Mouse (Mus musculus) monocyte, adult 5-6 weeks (primary cell): ENCODE measurements around the gene Rnh1. TPM values are rescaled to one million over a fixed set of nuclear protein-coding genes. Genes with fewer than 3 reads are reported as not detected.
A peak's percentile ranks its signal among the peaks of the same experiment; 100 is the strongest.

Source experiments
- ATAC-seq: fragments of 153-309, 156-312 bp; replicated peaks from 2 replicates; pipeline ENCODE4 v1.8.0; 2017; ENCODE audit warnings: mild to moderate bottlenecking; ENCODE audit not compliant: low TSS enrichment, insufficient number of reproducible peaks, severe bottlenecking, poor library complexity, low FRiP score
- total RNA-seq: library from RNA; stranded (forward); fragments of 200-1000, 200-491, 200-594 nt; gene quantifications from 3 replicates; pipeline ENCODE4 v1.2.3, GENCODE M21; 2017

Rnh1 gene
- total RNA-seq, 1 experiment from 2014 or later = 101 TPM

DNA sequence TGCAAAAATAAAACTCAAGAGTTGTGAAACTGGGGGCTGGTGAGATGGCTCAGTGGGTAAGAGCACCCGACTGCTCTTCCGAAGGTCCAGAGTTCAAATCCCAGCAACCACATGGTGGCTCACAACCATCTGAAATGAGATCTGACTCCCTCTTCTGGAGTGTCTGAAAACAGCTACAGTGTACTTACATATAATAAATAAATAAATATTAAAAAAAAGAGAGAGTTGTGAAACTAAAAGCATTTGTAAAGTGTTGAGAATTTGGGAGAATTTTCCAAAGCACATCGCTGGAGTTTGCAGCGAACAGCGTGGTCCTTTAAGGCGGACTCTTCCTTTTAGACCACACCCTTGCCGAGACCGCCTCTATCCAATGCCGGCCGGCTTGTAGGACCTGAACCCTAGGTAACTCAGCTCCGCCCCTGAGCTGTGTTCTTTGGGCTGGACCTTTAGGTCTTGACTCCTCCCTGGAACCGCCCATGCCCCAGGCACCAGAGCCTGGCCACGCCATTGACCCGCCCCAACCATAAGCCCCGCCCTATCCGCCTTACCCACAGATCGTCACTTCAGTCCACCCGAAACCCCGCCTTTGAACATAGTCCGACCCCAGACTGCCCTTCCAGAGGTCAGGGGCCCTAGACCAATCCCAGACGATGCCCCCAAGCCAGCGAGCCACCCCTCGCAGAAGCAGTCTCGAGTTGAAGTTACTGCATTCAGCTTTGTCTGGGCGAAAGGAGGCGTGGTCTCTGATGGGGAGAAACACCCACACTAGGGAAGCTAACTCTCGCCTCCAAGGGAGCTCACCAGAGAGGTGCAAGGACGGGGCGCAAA lies 49.8 kb downstream of the Rnh1 start:
- ATAC-seq = peak; percentile 100

DNA sequence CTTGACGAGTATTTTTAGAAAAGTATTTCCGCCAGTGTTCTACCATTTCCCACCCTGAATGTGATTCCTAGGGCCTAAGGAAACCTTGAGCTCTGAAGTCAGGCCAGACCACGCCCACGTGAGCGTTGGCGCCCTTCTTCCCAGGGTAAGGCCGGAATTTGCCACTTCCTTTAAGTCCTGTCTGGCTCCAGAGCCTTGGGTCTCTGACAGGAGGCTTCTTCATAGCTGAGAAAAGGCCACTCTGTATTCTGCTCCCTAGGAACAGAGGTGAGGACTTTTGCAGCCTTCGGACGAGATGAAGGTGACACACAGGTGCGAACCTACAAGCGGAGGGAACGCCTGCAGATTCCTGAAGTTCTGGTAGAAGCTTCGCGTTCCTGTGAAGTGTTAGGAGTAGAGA lies 50.4 kb downstream of the Rnh1 start, which contains the start of gene Ptdss2:
TSS of gene Ptdss2 (plus strand) at position 138 of the 400 bp plus-strand sequence.
- no peak for ATAC-seq

DNA sequence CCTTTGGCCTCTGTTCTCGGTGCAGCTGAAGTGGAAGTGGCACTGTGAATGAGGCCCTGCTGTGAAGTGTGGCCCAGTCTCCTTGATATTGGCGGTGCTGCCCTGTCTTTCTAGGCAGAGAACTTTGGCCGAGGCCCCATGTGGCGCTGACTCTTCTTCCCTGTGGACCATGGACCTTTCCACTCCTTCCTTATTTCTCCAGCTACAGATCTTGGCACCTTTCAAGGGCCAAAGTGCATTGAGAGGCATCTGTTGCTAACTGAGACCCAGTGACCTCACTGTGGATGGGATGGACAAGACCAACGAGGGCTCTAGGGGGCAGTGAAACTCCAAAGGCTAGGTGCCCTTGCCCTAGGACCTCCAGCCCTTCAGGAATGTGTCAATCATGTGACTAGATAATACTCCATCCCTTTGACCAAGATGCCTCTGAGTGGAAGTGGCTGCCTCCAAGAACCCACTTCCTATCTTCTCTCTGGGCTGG lies 51.6 kb downstream of the Rnh1 start:
- no peak for ATAC-seq

DNA sequence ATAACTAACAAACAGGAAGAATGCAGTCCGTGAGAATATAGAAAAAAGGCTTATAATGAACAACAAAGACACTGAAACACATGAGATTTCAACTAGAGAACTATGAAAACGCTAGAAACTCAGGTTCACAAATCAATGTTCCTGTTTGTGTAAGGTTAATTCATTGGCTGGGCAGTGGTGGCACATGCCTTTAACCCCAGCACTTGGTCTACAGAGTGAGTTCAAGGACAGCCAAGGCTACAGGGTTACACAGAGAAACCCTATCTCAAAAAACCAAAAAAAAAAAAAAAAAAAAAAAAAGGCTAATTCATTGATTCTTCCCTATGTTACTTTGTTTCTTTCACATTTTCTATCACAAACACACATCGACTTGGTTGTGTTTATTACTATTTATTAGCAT lies 52.1 kb downstream of the Rnh1 start:
- no peak for ATAC-seq

DNA sequence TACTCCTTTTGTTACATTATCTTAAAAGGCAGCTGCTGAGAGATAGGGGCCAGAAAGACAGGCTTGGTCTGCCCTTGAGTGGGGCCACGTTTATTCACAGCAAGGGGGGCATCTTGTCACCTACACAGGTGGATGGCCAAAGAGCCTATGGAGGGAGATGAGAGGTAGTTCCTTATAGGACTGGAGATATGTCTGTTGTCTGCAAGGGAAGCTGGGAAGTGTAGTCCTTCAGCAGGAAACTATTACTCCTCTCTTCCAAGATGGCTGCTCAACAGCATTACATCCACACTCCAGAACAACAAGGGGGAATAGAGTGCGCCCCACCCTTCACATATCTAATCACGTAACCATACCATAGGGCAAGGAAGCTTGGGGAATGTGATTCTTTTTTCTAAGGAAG lies 53.2 kb downstream of the Rnh1 start:
- ATAC-seq = no peak

DNA sequence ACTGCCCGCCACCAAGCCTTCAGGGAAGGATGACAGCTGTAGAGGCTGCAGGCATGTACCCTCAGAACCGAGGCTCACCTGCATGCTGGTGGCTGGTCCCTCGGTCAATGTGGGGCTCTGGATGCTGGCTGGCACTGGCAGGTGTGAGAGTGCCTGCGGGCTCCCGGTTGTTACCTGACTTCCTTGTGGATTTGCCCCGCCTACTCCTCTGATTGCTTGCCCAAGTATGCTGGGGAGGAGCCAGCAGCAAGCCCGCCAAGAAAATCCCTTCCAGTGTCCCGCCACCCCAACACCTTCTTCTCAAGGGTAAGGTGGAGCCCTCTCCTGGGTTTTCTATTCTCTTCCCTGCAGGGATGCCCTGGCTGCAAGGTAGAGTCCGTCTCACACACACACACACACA lies 55.0 kb downstream of the Rnh1 start, which contains the start of gene Ano9:
TSS of gene Ano9 (minus strand) at position 171 of the 400 bp plus-strand sequence.
- no peak for ATAC-seq

DNA sequence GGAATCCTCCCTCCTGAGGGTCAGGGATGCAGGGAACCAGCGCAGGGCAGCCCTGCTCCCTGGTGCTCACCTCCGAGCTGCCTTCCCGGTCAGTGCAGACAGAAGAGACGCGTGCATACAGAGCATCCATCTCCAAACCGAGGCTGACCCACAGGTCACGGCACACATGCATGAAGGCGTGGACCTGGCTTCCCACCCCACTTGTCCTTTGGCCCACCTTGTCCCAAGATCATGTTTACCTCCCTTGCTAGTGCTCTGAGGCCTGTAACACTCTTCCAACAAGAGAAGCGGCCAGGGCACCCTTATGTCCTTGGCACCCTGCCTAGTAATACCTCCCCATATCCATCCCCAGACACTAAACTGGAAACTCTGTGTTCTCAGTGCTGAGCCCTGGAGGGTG lies 56.8 kb downstream of the Rnh1 start:
- no peak for ATAC-seq

Other genes with a start within 250 kb of the Rnh1 start
- gene Pgghg, start 231.5 kb downstream of the Rnh1 start, total RNA-seq = 10.6 to 14.2 TPM (median 13.8 TPM) in 3 replicates
- gene Ifitm5, start 222.6 kb downstream of the Rnh1 start, total RNA-seq = 2.4 TPM in 1 of 3 replicates, not detected in the others
- gene Gm45717, start 216.9 kb downstream of the Rnh1 start, total RNA-seq = not detected in 3 replicates
- gene Ifitm2, start 216.9 kb downstream of the Rnh1 start, total RNA-seq = 203 to 367 TPM (median 305 TPM) in 3 replicates
- gene Ifitm1, start 205.6 kb downstream of the Rnh1 start, total RNA-seq = 38.2 to 83.6 TPM (median 70.9 TPM) in 3 replicates
- 384 to 854 TPM (median 711 TPM) in 3 replicates for gene Ifitm3, start 162.1 kb downstream of the Rnh1 start, total RNA-seq
- gene Ifitm6, start 154.9 kb downstream of the Rnh1 start, total RNA-seq = 268 to 573 TPM (median 450 TPM) in 3 replicates
- not detected in 3 replicates for gene Gm17387, start 143.7 kb downstream of the Rnh1 start, total RNA-seq
- 0.10 TPM in 1 of 3 replicates, not detected in the others for gene B4galnt4, start 111.8 kb downstream of the Rnh1 start, total RNA-seq
- 14.0 to 17.9 TPM (median 14.2 TPM) in 3 replicates for gene Pkp3, start 94.6 kb downstream of the Rnh1 start, total RNA-seq
- 9.1 to 25.0 TPM (median 12.5 TPM) in 3 replicates for gene Sigirr, start 72.3 kb downstream of the Rnh1 start, total RNA-seq
- not detected in 3 replicates for gene Ano9, start 55.1 kb downstream of the Rnh1 start, total RNA-seq
- 1.4 to 6.9 TPM (median 1.5 TPM) in 3 replicates for gene Ptdss2, start 50.5 kb downstream of the Rnh1 start, total RNA-seq
- 22.4 to 25.6 TPM (median 25.2 TPM) in 3 replicates for gene Hras, start 21.1 kb upstream of the Rnh1 start, total RNA-seq
- 2.1 to 2.8 TPM (median 2.1 TPM) in 3 replicates for gene Lrrc56, start 21.3 kb upstream of the Rnh1 start, total RNA-seq
- gene Lmntd2, start 41.2 kb upstream of the Rnh1 start, total RNA-seq = 1.6 TPM in 1 of 3 replicates, not detected in the others
- gene Rassf7, start 43.0 kb upstream of the Rnh1 start, total RNA-seq = 1.4 to 11.5 TPM (median 1.9 TPM) in 3 replicates
- 51.4 to 90.4 TPM (median 72.9 TPM) in 3 replicates for gene Phrf1, start 55.9 kb upstream of the Rnh1 start, total RNA-seq
- 76.2 to 126 TPM (median 78.7 TPM) in 3 replicates for gene Irf7, start 93.6 kb upstream of the Rnh1 start, total RNA-seq
- gene Cdhr5, start 103.9 kb upstream of the Rnh1 start, total RNA-seq = not detected in 3 replicates
- gene Sct, start 106.3 kb upstream of the Rnh1 start, total RNA-seq = not detected in 3 replicates
- gene Drd4, start 119.1 kb upstream of the Rnh1 start, total RNA-seq = not detected in 3 replicates
- 10.2 to 21.2 TPM (median 16.0 TPM) in 3 replicates for gene Deaf1, start 154.8 kb upstream of the Rnh1 start, total RNA-seq
- gene Tmem80, start 154.9 kb upstream of the Rnh1 start, total RNA-seq = 2.8 to 16.3 TPM (median 7.1 TPM) in 3 replicates
- not detected in 3 replicates for gene Eps8l2, start 166.0 kb upstream of the Rnh1 start, total RNA-seq
- 548 to 1,201 TPM (median 1,116 TPM) in 3 replicates for gene Taldo1, start 219.3 kb upstream of the Rnh1 start, total RNA-seq
- 11.4 to 15.3 TPM (median 14.6 TPM) in 3 replicates for gene Gatd1, start 241.3 kb upstream of the Rnh1 start, total RNA-seq